Mouse (Mus musculus) limb, embryonic 14.5 days (tissue): Measurements from ENCODE around the gene Dnajb4. TPM values are rescaled to one million over a fixed set of nuclear protein-coding genes. Genes with fewer than 3 reads are reported as not detected.

ENCODE experiments used
- ATAC-seq: fragments of 200-750 bp; cut with Nextera tagmentation; 2 replicates; pipeline ENCODE4 v1.8.0; 2017; ENCODE audit warnings: low read depth, moderate number of reproducible peaks, moderate TSS enrichment; ENCODE audit not compliant: low FRiP score
- DNase-seq: peaks from one replicate; pipeline ENCODE4 v3.0.0-alpha.2; 2015; ENCODE audit warnings: low spot score
- H3K27ac ChIP-seq: fragments of 300-500 bp; sonication (generic); replicated peaks from 2 replicates; pipeline ENCODE4 v1.5.1; 2014; ENCODE audit warnings: low read depth, mild to moderate bottlenecking, low read length, moderate library complexity, mixed read lengths
- H3K27me3 ChIP-seq: fragments of 300-500 bp; sonication (generic); 2 replicates; pipeline ENCODE4 v1.6.1; 2014; ENCODE audit warnings: low read length, mixed read lengths; ENCODE audit not compliant: control insufficient read depth, insufficient read depth
- H3K36me3 ChIP-seq: fragments of 300-500 bp; sonication (generic); 2 replicates; pipeline ENCODE4 v1.6.1; 2014; ENCODE audit warnings: mild to moderate bottlenecking, low read length, moderate library complexity, mixed read lengths; ENCODE audit not compliant: control insufficient read depth, insufficient read depth
- H3K4me1 ChIP-seq: fragments of 300-500 bp; sonication (generic); 2 replicates; pipeline ENCODE4 v1.6.1; 2014; ENCODE audit warnings: antibody characterized with exemption, low read length, mixed read lengths; ENCODE audit not compliant: control insufficient read depth, insufficient read depth
- H3K4me2 ChIP-seq: fragments of 300-500 bp; sonication (generic); replicated peaks from 2 replicates; pipeline ENCODE4 v1.6.1; 2014; ENCODE audit warnings: low read depth, mild to moderate bottlenecking, low read length, moderate library complexity; ENCODE audit not compliant: severe bottlenecking
- H3K4me3 ChIP-seq: fragments of 300-500 bp; sonication (generic); replicated peaks from 2 replicates; pipeline ENCODE4 v1.5.1; 2014; ENCODE audit warnings: low read length
- H3K9ac ChIP-seq: fragments of 300-500 bp; sonication (generic); 2 replicates; pipeline ENCODE4 v1.6.1; 2014; ENCODE audit warnings: mild to moderate bottlenecking, low read depth, low read length, moderate library complexity; ENCODE audit not compliant: severe bottlenecking
- H3K9me3 ChIP-seq: fragments of 300-500 bp; sonication (generic); 2 replicates; pipeline ENCODE4 v1.6.1; 2016; ENCODE audit warnings: low read length; ENCODE audit not compliant: control insufficient read depth
- POLR2A ChIP-seq: fragments of 200-500 bp; IDR thresholded peaks from 2 replicates; pipeline ENCODE4 v1.8.0; 2012; ENCODE audit warnings: inconsistent platforms, mild to moderate bottlenecking, moderate library complexity, borderline replicate concordance; ENCODE audit not compliant: insufficient read depth, insufficient read length; ENCODE audit errors: extremely low read depth
- WGBS: fragments of 180-500 bp; shearing (Covaris S2); extraction: QIAGEN DNeasy Blood & Tissue Kit; methylation state at CpG from one replicate; pipeline ENCODE4 v1.1.7; 2014; 5-methylcytosine and 5-hydroxymethylcytosine counted together
- polyA plus RNA-seq, 2 experiments: library from polyadenylated mRNA; depleted of rRNA in 1 of 2; stranded (reverse) in 1 of 2; unstranded in 1 of 2; fragments of >200 nt; fragmentation: Nextera tagmentation in 1 of 2; extraction: Ambion mirVana in 1 of 2; gene quantifications; 2 replicates each; pipeline versions ENCODE4 v1.2.1 to v1.2.3; 2012 to 2014

The Dnajb4 gene
- polyA plus RNA-seq, 2 experiments: 19.2 to 31.6 TPM

- TF ChIP-seq POLR2A: no peak
- Histone ChIP-seq H3K9me3 (no peaks in the 10 kb centered on the region), H3K27ac (no peak overlapping the region), H3K4me1 (no peaks in the 10 kb centered on the region), H3K4me3 (no peak overlapping the region), H3K36me3 (peaks cover 8% of the 10 kb centered on the region), H3K4me2 (no peak overlapping the region), H3K9ac (no peak overlapping the region), H3K27me3 (no peaks in the 10 kb centered on the region)
- ATAC-seq (no peak), DNase-seq (no peak)
- 82% methylated on average over 5 of the region's 5 CpGs for WGBS
Measured at GRCm38 (mm10) chr3:152245273-152245910, 35.3 kb upstream of the Dnajb4 start.

DNA sequence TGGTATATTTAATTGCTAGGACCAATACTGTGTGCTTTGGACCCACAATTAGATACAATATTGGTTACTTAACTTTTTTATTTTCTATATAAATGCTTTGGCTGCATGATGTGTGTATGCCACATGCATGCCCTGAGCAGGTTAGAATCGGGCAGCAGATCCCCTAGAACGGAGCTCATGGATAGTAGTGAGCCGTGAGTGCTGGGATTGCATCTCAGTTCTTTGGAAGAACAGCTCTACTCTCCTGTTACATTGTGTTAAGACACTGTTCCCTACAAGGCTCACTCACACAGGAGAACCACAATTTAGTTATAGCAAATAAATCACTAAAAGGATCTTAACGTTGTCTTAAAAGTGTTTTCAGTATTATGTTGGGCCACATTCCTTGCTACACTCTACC, 33.2 kb upstream of the Dnajb4 start:
- Histone ChIP-seq H3K27me3 (no peaks in the 10 kb centered on the region), H3K36me3 (peaks cover 23% of the 10 kb centered on the region), H3K4me1 (no peaks in the 10 kb centered on the region), H3K4me3 (no peak overlapping the region), H3K27ac (no peak overlapping the region), H3K9ac (no peak overlapping the region), H3K9me3 (no peaks in the 10 kb centered on the region), H3K4me2 (no peak overlapping the region)
- no peak for TF ChIP-seq POLR2A
- WGBS: 76% methylated on average over 4 of the region's 4 CpGs
- no peak for DNase-seq
- no peak for ATAC-seq

DNA sequence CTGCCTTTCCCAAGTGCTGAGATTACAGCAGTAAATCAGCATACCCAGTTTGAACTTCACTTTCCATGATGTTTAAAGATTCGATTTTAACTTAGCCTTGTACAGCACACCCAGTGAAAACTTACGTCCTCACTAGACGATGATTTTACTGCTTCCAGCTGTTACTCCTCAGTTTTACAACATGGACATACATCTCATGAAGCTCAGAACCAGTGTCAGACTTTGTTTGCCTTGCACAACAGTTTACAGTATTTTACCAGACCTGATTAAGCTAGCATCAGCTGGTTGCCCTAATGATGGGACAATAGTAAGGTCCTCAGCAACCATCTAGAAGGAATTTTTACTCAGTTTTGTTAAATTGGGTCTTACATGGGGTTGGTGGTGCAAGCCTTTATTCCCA, 31.0 kb upstream of the Dnajb4 start:
- Histone ChIP-seq H3K4me2 (no peak overlapping the region), H3K9me3 (no peaks in the 10 kb centered on the region), H3K27me3 (no peaks in the 10 kb centered on the region), H3K27ac (no peak overlapping the region), H3K9ac (no peak overlapping the region), H3K36me3 (peaks cover 37% of the 10 kb centered on the region), H3K4me3 (no peak overlapping the region), H3K4me1 (no peaks in the 10 kb centered on the region)
- no peak for TF ChIP-seq POLR2A
- WGBS: 35% methylated on average over 3 of the region's 3 CpGs
- DNase-seq (no peak), ATAC-seq (no peak)

DNA sequence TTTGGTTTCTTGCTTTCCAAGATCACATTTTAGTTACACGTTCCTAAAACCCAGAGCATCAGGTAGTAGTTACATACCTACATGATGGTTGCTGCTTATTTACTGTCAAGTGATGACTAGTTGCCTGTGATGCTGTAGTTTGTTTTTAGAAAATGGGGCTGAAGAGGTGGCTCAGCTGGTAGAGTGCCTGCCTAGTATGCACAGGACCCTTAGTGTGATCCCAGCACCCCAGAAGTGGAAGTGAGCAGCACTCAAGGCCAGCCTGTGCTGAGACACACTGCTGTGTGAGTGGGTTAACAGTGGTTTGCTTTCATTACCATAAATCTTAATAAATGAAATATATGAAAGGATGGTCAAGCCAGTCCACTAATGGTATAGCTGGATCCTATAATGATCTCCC, 29.5 kb upstream of the Dnajb4 start:
- H3K4me2 ChIP-seq: no peak overlapping the region
- ATAC-seq (no peak), DNase-seq (no peak)
- H3K27me3 ChIP-seq: no peaks in the 10 kb centered on the region
- H3K36me3 ChIP-seq: peaks cover 47% of the 10 kb centered on the region
- H3K9ac ChIP-seq: no peak overlapping the region
- no peaks in the 10 kb centered on the region for H3K9me3 ChIP-seq
- no peak overlapping the region for H3K4me3 ChIP-seq
- no peak for TF ChIP-seq POLR2A
- no peak overlapping the region for H3K27ac ChIP-seq
- no peaks in the 10 kb centered on the region for H3K4me1 ChIP-seq
- 91% methylated on average over 1 of the region's 1 CpGs for WGBS

- DNase-seq (peak; percentile 45), ATAC-seq (peak; percentile 32; the same call in 1 of the 2 replicates)
- H3K27me3 ChIP-seq: no peaks in the 10 kb centered on the region
- H3K4me1 ChIP-seq: no peaks in the 10 kb centered on the region
- H3K36me3 ChIP-seq: peaks cover 54% of the 10 kb centered on the region
- H3K9ac ChIP-seq: no peak overlapping the region
- no peak overlapping the region for H3K4me2 ChIP-seq
- no peak overlapping the region for H3K4me3 ChIP-seq
- no peak overlapping the region for H3K27ac ChIP-seq
- 57% methylated on average over 2 of the region's 2 CpGs for WGBS
- no peaks in the 10 kb centered on the region for H3K9me3 ChIP-seq
- no peak for TF ChIP-seq POLR2A
Measured at GRCm38 (mm10) chr3:152238836-152239235, 28.7 kb upstream of the Dnajb4 start.
